Mouse (Mus musculus) E14TG2a.4 (cell line): ENCODE measurements around the gene Slc9a3r1.

ENCODE experiments used
- CTCF ChIP-seq: conservative IDR thresholded peaks from 2 replicates; pipeline ENCODE4 v1.5.1; 2014; ENCODE audit warnings: low read length
- NANOG ChIP-seq: IDR thresholded peaks from 2 replicates; pipeline ENCODE4 v1.6.1; 2014; ENCODE audit warnings: borderline replicate concordance, low read length, mixed read lengths

- TF ChIP-seq CTCF (no peak), NANOG (no peak)
Observed at GRCm38 (mm10) chr11:115222570-115222969, 59.4 kb downstream of the Slc9a3r1 start.
